Mouse (Mus musculus): ENCODE measurements at regions not wholly inside any gene's neighbourhood (a gene's known extent, or its start where the extent isn't known, plus 50 kb on each side); places are given as distances from the start of the nearest gene placed in this dataset.

GRCm38 (mm10) chr3:109270783-109271182, 69.7 kb upstream of the Vav3 start:
- H3K27ac ChIP-seq, result no peak overlapping the region
- H3K4me3 ChIP-seq, result no peak overlapping the region
- H3K4me1 ChIP-seq (ENCODE audit: control insufficient read depth, insufficient read depth, low read length), result no peaks in the 10 kb centered on the region
- no peak for TF ChIP-seq CTCF (IDR thresholded peaks at IDR 0.05)
- TF ChIP-seq EP300 (IDR thresholded peaks at IDR 0.05; ENCODE audit: insufficient read depth, low read depth, low read length), result no peak
- TF ChIP-seq POLR2A (IDR thresholded peaks at IDR 0.05; ENCODE audit: insufficient read depth, low read depth, low read length), result no peak
- no peaks in the 10 kb centered on the region for H3K27me3 ChIP-seq (ENCODE audit: control insufficient read depth, insufficient read depth, low read length)
- no peaks in the 10 kb centered on the region for H3K79me2 ChIP-seq (replicated peaks; ENCODE audit: control insufficient read depth, insufficient read depth, low read length)
- no peak for DNase-seq
- intact Hi-C loops (cut with DNase I), result no loop called here
- no peak overlapping the region for H3K9ac ChIP-seq (ENCODE audit: low read depth, low read length)
- no peaks in the 10 kb centered on the region for H3K36me3 ChIP-seq (ENCODE audit: control insufficient read depth, insufficient read depth, low read length)
- 11% methylated on average over 1 of the region's 1 CpGs for WGBS

- no peak for TF ChIP-seq POLR2A (IDR thresholded peaks at IDR 0.05; ENCODE audit: insufficient read depth, low read depth, low read length)
- TF ChIP-seq CTCF (IDR thresholded peaks at IDR 0.05), result peak; percentile 36
- H3K36me3 ChIP-seq (ENCODE audit: control insufficient read depth, insufficient read depth, low read length), result no peaks in the 10 kb centered on the region
- no peaks in the 10 kb centered on the region for H3K27me3 ChIP-seq (ENCODE audit: control insufficient read depth, insufficient read depth, low read length)
- DNase-seq, result no peak
- no peaks in the 10 kb centered on the region; the same call in 1 of the 2 replicates for H3K4me1 ChIP-seq (ENCODE audit: control insufficient read depth, insufficient read depth, low read length)
- H3K4me3 ChIP-seq, result no peak overlapping the region
- H3K9ac ChIP-seq (ENCODE audit: low read depth, low read length), result no peak overlapping the region
- intact Hi-C loops (cut with DNase I), result no loop called here
- H3K27ac ChIP-seq, result no peak overlapping the region
- WGBS, result 47% methylated on average over 5 of the region's 5 CpGs
- H3K79me2 ChIP-seq (replicated peaks; ENCODE audit: control insufficient read depth, insufficient read depth, low read length), result no peaks in the 10 kb centered on the region
These were observed 67.2 kb upstream of the Vav3 start for GRCm38 (mm10) chr3:109273074-109273801.

GRCm38 (mm10) chr3:109273802-109274155, 66.7 kb upstream of the Vav3 start:
- Histone ChIP-seq H3K79me2 (replicated peaks; ENCODE audit: control insufficient read depth, insufficient read depth, low read length) (no peaks in the 10 kb centered on the region), H3K27me3 (ENCODE audit: control insufficient read depth, insufficient read depth, low read length) (no peaks in the 10 kb centered on the region), H3K27ac (no peak overlapping the region), H3K36me3 (ENCODE audit: control insufficient read depth, insufficient read depth, low read length) (no peaks in the 10 kb centered on the region), H3K9ac (ENCODE audit: low read depth, low read length) (no peak overlapping the region), H3K4me3 (no peak overlapping the region), H3K4me1 (ENCODE audit: control insufficient read depth, insufficient read depth, low read length) (no peaks in the 10 kb centered on the region; the same call in 1 of the 2 replicates)
- intact Hi-C loops (cut with DNase I), result no loop called here
- WGBS, result 87% methylated on average over 4 of the region's 4 CpGs
- no peak for DNase-seq
- TF ChIP-seq EP300 (IDR thresholded peaks at IDR 0.05; ENCODE audit: insufficient read depth, low read depth, low read length), result no peak
- TF ChIP-seq POLR2A (IDR thresholded peaks at IDR 0.05; ENCODE audit: insufficient read depth, low read depth, low read length), result no peak
- TF ChIP-seq CTCF (IDR thresholded peaks at IDR 0.05), result no peak

- TF ChIP-seq POLR2A (IDR thresholded peaks at IDR 0.05; ENCODE audit: insufficient read depth, low read depth, low read length), result no peak
- TF ChIP-seq CTCF (IDR thresholded peaks at IDR 0.05), result no peak
- no peak for TF ChIP-seq EP300 (IDR thresholded peaks at IDR 0.05; ENCODE audit: insufficient read depth, low read depth, low read length)
- H3K4me1 ChIP-seq (ENCODE audit: control insufficient read depth, insufficient read depth, low read length), result no peaks in the 10 kb centered on the region; the same call in 1 of the 2 replicates
- intact Hi-C loops (cut with DNase I), result no loop called here
- no peaks in the 10 kb centered on the region for H3K79me2 ChIP-seq (replicated peaks; ENCODE audit: control insufficient read depth, insufficient read depth, low read length)
- H3K9ac ChIP-seq (ENCODE audit: low read depth, low read length), result no peak overlapping the region
- peak in 1 of 2 experiments; percentile 48 for DNase-seq
- no peaks in the 10 kb centered on the region for H3K27me3 ChIP-seq (ENCODE audit: control insufficient read depth, insufficient read depth, low read length)
- H3K27ac ChIP-seq, result peak overlapping the region; percentile 33
- WGBS, result 0% methylated on average over 1 of the region's 1 CpGs
- H3K36me3 ChIP-seq (ENCODE audit: control insufficient read depth, insufficient read depth, low read length), result no peaks in the 10 kb centered on the region
- no peak overlapping the region for H3K4me3 ChIP-seq
These were observed 61.4 kb upstream of the Vav3 start for GRCm38 (mm10) chr3:109279086-109279485.

GRCm38 (mm10) chr3:109286590-109286989, 53.9 kb upstream of the Vav3 start:
- no peaks in the 10 kb centered on the region for H3K4me1 ChIP-seq (ENCODE audit: control insufficient read depth, insufficient read depth, low read length)
- TF ChIP-seq CTCF (IDR thresholded peaks at IDR 0.05), result no peak
- peak; percentile 88 for TF ChIP-seq EP300 (IDR thresholded peaks at IDR 0.05; ENCODE audit: insufficient read depth, low read depth, low read length)
- TF ChIP-seq POLR2A (IDR thresholded peaks at IDR 0.05; ENCODE audit: insufficient read depth, low read depth, low read length), result no peak
- WGBS, result 29% methylated on average over 1 of the region's 1 CpGs
- intact Hi-C loops (cut with DNase I), result loop anchor here (2.0 kb wide), 1 partner anchor 22 kb away; no protein-coding TSS in a partner anchor
- H3K27ac ChIP-seq, result peak overlapping the region; percentile 23; the same call in 1 of the 2 replicates
- peak; percentile 50 to 78 for DNase-seq
- no peaks in the 10 kb centered on the region for H3K79me2 ChIP-seq (replicated peaks; ENCODE audit: control insufficient read depth, insufficient read depth, low read length)
- no peaks in the 10 kb centered on the region for H3K36me3 ChIP-seq (ENCODE audit: control insufficient read depth, insufficient read depth, low read length)
- no peak overlapping the region for H3K9ac ChIP-seq (ENCODE audit: low read depth, low read length)
- H3K4me3 ChIP-seq, result no peak overlapping the region
- no peaks in the 10 kb centered on the region for H3K27me3 ChIP-seq (ENCODE audit: control insufficient read depth, insufficient read depth, low read length)

Measured in heart, adult 2 months (tissue).